Mouse (Mus musculus) myocyte (in vitro differentiated cells): ENCODE data around the gene Spsb3.

ENCODE experiments used
- CEBPB ChIP-seq: IDR thresholded peaks from 2 replicates; pipeline ENCODE4 v1.6.1; 2011; ENCODE audit warnings: mild to moderate bottlenecking, moderate library complexity; ENCODE audit not compliant: poor library complexity, insufficient read depth, severe bottlenecking
- E2F4 ChIP-seq: IDR thresholded peaks from one replicate; pipeline ENCODE4 v1.6.1; 2011; ENCODE audit warnings: mild to moderate bottlenecking, control low read depth, moderate library complexity; ENCODE audit not compliant: insufficient read depth
- MAX ChIP-seq: IDR thresholded peaks from one replicate; pipeline ENCODE4 v1.6.1; 2011; ENCODE audit warnings: low read depth, mild to moderate bottlenecking, control low read depth
- MYOG ChIP-seq, 3 experiments: IDR thresholded peaks; one replicate each; pipeline ENCODE4 v1.6.1; 2011; ENCODE audit warnings: control low read depth in 2 of 3, low read depth in 2 of 3, mild to moderate bottlenecking in 2 of 3; ENCODE audit not compliant: insufficient read length in 2 of 3, control insufficient read depth in 1 of 3, insufficient read depth in 1 of 3
- POLR2A ChIP-seq: IDR thresholded peaks from one replicate; pipeline ENCODE4 v1.6.1; 2011; ENCODE audit warnings: low read depth, mild to moderate bottlenecking, control low read depth, moderate library complexity; ENCODE audit not compliant: insufficient read length
- POLR2AphosphoS2 ChIP-seq: IDR thresholded peaks from one replicate; pipeline ENCODE4 v1.6.1; 2011; ENCODE audit warnings: low read depth, control low read depth; ENCODE audit not compliant: insufficient read length
- REST ChIP-seq: IDR thresholded peaks from one replicate; pipeline ENCODE4 v1.6.1; 2011; ENCODE audit warnings: mild to moderate bottlenecking, control low read depth, moderate library complexity; ENCODE audit not compliant: insufficient read depth, insufficient read length
- SRF ChIP-seq: IDR thresholded peaks from one replicate; pipeline ENCODE4 v1.6.1; 2011; ENCODE audit warnings: low read depth; ENCODE audit not compliant: control insufficient read depth, insufficient read length
- TCF12 ChIP-seq: IDR thresholded peaks from one replicate; pipeline ENCODE4 v1.6.1; 2011; ENCODE audit warnings: mild to moderate bottlenecking, control low read depth; ENCODE audit not compliant: poor library complexity, insufficient read depth, severe bottlenecking
- TCF3 ChIP-seq: IDR thresholded peaks from one replicate; pipeline ENCODE4 v1.6.1; 2011; ENCODE audit warnings: low read depth, control low read depth; ENCODE audit not compliant: insufficient read length
- USF1 ChIP-seq: IDR thresholded peaks from one replicate; pipeline ENCODE4 v1.6.1; 2011; ENCODE audit warnings: low read depth, mild to moderate bottlenecking, control low read depth, moderate library complexity

GRCm38 (mm10) chr17:24898041-24898854 is 11.8 kb downstream of the Spsb3 start:
- TF ChIP-seq POLR2A (no peak), MYOG (IDR thresholded peaks at IDR 0.05; ENCODE audit: control insufficient read depth in 1 of 3, insufficient read depth in 1 of 3, insufficient read length in 2 of 3, low read depth in 2 of 3) (no peak), USF1 (no peak), SRF (no peak), MAX (no peak), TCF12 (no peak), TCF3 (no peak), CEBPB (no peak), E2F4 (no peak), POLR2AphosphoS2 (no peak), REST (no peak)
